Comparison of ENCODE assay signal across 23 mouse cellular contexts in the genomic region with DNA sequence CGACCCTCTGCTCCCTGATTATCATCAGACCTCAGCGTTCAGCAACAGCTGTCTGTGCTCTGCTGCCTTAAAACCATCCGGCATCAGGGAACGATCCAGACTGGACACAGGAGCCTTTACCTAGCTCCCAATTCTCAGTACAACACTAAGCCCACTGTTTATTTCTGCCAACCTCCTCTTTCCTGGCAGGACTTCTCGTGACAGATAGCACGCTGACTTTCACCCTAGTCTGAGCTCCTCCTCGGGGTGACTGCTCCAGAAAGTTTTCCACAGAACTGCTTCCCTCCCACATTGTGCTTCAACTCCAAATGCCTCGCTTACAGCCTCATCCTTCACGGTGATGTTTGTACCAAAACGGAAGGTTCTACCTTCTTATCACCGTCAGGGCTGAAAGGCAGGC.
DNase-seq lines count a peak whose midpoint lies in the region; ATAC-seq lines count a peak whose summit lies in the region.
"Had no signal": no experiment of that assay in that cellular context is flagged by ENCODE, and none has a peak within 500 bp of the region (broad histone marks: within the 10 kb centered on the region; RNA-seq: fewer than 3 reads in every experiment).

No protein-coding gene starts in this region.

- DNase-seq in embryonic facial prominence, embryonic 10.5 days (ENCODE audit: low spot score) = no peak
- DNase-seq in heart, embryonic 10.5 days (ENCODE audit: low spot score) = peak; percentile 59
- no peak for DNase-seq in heart, postnatal 4 days
- peak; percentile 58 for DNase-seq in adipocyte (ENCODE audit: low spot score)
- DNase-seq: adrenal gland, adult 2 months; adrenal gland, postnatal 10 days; adrenal gland, postnatal 25 days; B cell, adult 2 months; cerebellum, adult 11 months; cerebellum, adult 18-20 months; cerebellum, adult 8-10 months; cerebellum, adult 9-11 months; cerebellum, postnatal 14 days; cerebellum, postnatal 36 days; forebrain, postnatal 0 days had no signal

- no peak overlapping the region for H3K9ac ChIP-seq in embryonic facial prominence, embryonic 13.5 days
- H3K9ac ChIP-seq: forebrain, embryonic 13.5 days; forebrain, embryonic 15.5 days; forebrain, postnatal 0 days had no signal

- H3K4me2 ChIP-seq in embryonic facial prominence, embryonic 13.5 days = no peak overlapping the region
- H3K4me2 ChIP-seq: forebrain, embryonic 13.5 days; forebrain, embryonic 15.5 days had no signal

- peaks cover 21% of the 10 kb centered on the region for H3K4me1 ChIP-seq in embryonic facial prominence, embryonic 13.5 days
- H3K4me1 ChIP-seq in embryonic facial prominence, embryonic 10.5 days = peaks cover 18% of the 10 kb centered on the region
- H3K4me1 ChIP-seq in heart, embryonic 10.5 days = peaks cover 12% of the 10 kb centered on the region

- peak overlapping the region; percentile 51; the same call in 1 of the 2 replicates for H3K27ac ChIP-seq in embryonic facial prominence, embryonic 13.5 days
- H3K27ac ChIP-seq in embryonic facial prominence, embryonic 10.5 days (replicated peaks) = no peak overlapping the region
- no peak overlapping the region for H3K27ac ChIP-seq in heart, embryonic 10.5 days
- H3K27ac ChIP-seq: forebrain, embryonic 13.5 days; forebrain, embryonic 15.5 days had no signal

- WGBS in embryonic facial prominence, embryonic 13.5 days = 66% methylated on average over 11 of the region's 11 CpGs
- WGBS in embryonic facial prominence, embryonic 10.5 days = 85% methylated on average over 11 of the region's 11 CpGs
- 53% methylated on average over 11 of the region's 11 CpGs for WGBS in heart, embryonic 10.5 days

- H3K36me3 ChIP-seq in embryonic facial prominence, embryonic 13.5 days = no peaks in the 10 kb centered on the region
- no peaks in the 10 kb centered on the region for H3K36me3 ChIP-seq in embryonic facial prominence, embryonic 10.5 days (replicated peaks)
- H3K36me3 ChIP-seq in heart, embryonic 10.5 days = no peaks in the 10 kb centered on the region
- H3K36me3 ChIP-seq: forebrain, embryonic 15.5 days; G1E had no signal

- H3K4me3 ChIP-seq in embryonic facial prominence, embryonic 13.5 days = no peak overlapping the region
- no peak overlapping the region for H3K4me3 ChIP-seq in embryonic facial prominence, embryonic 10.5 days
- no peak overlapping the region for H3K4me3 ChIP-seq in heart, embryonic 10.5 days
- H3K4me3 ChIP-seq: forebrain, embryonic 13.5 days; forebrain, embryonic 15.5 days had no signal

- no peaks in the 10 kb centered on the region for H3K27me3 ChIP-seq in embryonic facial prominence, embryonic 13.5 days
- H3K27me3 ChIP-seq in embryonic facial prominence, embryonic 10.5 days (replicated peaks; ENCODE audit: low read depth, poor library complexity, severe bottlenecking) = no peaks in the 10 kb centered on the region
- H3K27me3 ChIP-seq in heart, embryonic 10.5 days (ENCODE audit: insufficient read depth, poor library complexity, severe bottlenecking) = no peaks in the 10 kb centered on the region
- H3K27me3 ChIP-seq: CH12.LX; forebrain, embryonic 13.5 days; forebrain, embryonic 15.5 days; Patski had no signal

- no peaks in the 10 kb centered on the region for H3K9me3 ChIP-seq in embryonic facial prominence, embryonic 13.5 days
- no peaks in the 10 kb centered on the region for H3K9me3 ChIP-seq in embryonic facial prominence, embryonic 10.5 days
- no peaks in the 10 kb centered on the region for H3K9me3 ChIP-seq in heart, embryonic 10.5 days
- H3K9me3 ChIP-seq: forebrain, embryonic 13.5 days; forebrain, embryonic 15.5 days had no signal

- ATAC-seq in embryonic facial prominence, embryonic 13.5 days (ENCODE audit: insufficient number of reproducible peaks, insufficient read depth, low FRiP score, low TSS enrichment, low read depth) = no peak
- ATAC-seq: activated CD4-positive, CD25-positive, alpha-beta regulatory T cell, adult 4 months; CD4-positive, CD25-positive, alpha-beta regulatory T cell, adult 4 months; forebrain, embryonic 13.5 days; forebrain, embryonic 15.5 days; forebrain, postnatal 0 days; Patski had no signal

Comparison
In these comparisons a context has a peak if more than half of its experiments do, and no peak if none do; other contexts are left out.
1. DNase-seq: peak in heart, embryonic 10.5 days (single experiment) and adipocyte (single experiment); none in embryonic facial prominence, embryonic 10.5 days (single experiment) and heart, postnatal 4 days (single experiment).